Mouse (Mus musculus): ENCODE data around the gene Gm28729. TPM values are rescaled to one million over a fixed set of nuclear protein-coding genes. Genes with fewer than 3 reads are reported as not detected.
"Not testable (repeated sequence)": the region's sequence is repeated elsewhere in the genome, so short reads cannot be mapped to it uniquely, and the experiment has no call there.

The Gm28729 gene
- polyA plus RNA-seq, 1 experiment from 2014 or later, result not detected

DNA sequence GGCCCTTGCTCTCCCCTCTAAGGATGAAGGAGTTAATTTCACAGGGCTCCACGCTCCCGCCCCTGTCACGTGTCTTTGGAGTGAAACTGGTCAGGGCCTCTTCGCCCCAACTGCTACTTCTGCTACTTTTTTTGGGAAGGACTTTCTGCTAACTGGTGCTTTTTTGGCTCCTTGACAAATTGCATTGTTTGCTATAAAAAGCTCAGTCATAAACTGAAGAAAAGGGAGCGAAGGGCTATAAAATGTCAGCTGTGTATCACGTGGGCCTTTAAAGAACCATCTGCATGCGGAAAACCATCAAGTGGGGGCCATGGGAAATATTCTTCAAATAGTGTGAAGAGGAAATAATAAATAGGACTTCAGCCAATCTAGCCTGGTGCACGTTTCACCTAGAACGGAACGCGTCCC lies 5.6 kb upstream of the Gm28729 start:
- Histone ChIP-seq H3K4me2 (replicated peaks; ENCODE audit: low read depth, low read length) (peak overlapping the region; percentile 30; the same call in 1 of the 2 replicates), H3K4me1 (ENCODE audit: insufficient read depth, low read length) (peaks cover 7% of the 10 kb centered on the region; the same call in 1 of the 2 replicates), H3K9ac (replicated peaks; ENCODE audit: low read length) (no peak overlapping the region), H3K27ac (ENCODE audit: low read length) (no peak overlapping the region), H3K27me3 (ENCODE audit: insufficient read depth, low read length) (no peaks in the 10 kb centered on the region), H3K4me3 (ENCODE audit: low read length) (no peak overlapping the region), H3K9me3 (ENCODE audit: low read length) (no peaks in the 10 kb centered on the region), H3K36me3 (ENCODE audit: insufficient read depth, low read length) (no peaks in the 10 kb centered on the region)
- 36% methylated on average over 11 of the region's 11 CpGs for WGBS
- ATAC-seq (ENCODE audit: low FRiP score, low TSS enrichment), result peak; percentile 72

DNA sequence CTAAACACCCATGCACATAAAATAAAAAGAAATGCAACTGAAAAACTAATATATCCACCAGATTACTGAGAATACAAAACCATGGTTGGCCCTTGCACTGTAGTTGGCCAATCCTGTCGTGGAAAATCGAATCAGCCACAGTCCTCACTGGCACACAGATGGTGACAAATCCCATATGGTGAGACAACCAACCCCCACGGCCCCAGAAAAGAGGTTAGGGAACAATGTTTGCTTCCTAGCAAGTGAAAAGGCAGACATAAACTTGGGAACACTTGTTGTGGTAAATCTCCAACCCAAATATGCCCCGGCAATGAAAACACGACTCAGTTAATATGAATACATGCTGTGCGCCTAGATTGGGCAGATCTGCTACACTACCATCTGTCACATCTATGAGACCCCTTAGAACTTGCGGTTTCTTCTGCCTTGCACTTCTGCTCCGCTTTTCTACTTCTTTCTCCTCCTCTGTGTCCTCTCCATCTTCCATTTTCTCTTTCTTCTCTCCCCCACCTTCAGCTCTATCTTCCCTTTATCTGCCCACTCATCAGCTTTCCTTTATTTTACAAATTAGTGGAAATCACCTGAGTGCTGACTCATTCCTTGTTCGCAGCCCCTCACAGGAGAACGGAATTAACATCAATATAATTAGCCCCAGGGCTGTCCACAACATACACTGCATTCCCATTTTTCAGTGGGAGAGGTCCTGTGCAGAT lies 5.1 kb upstream of the Gm28729 start:
- Histone ChIP-seq H3K9ac (replicated peaks; ENCODE audit: low read length) (no peak overlapping the region), H3K4me3 (ENCODE audit: low read length) (no peak overlapping the region), H3K4me2 (replicated peaks; ENCODE audit: low read depth, low read length) (0 out of 2 replicates have a peak overlapping the region, but pooled peaks have one; percentile 30), H3K27me3 (ENCODE audit: insufficient read depth, low read length) (no peaks in the 10 kb centered on the region), H3K4me1 (ENCODE audit: insufficient read depth, low read length) (peaks cover 10% of the 10 kb centered on the region; the same call in 1 of the 2 replicates), H3K9me3 (ENCODE audit: low read length) (no peaks in the 10 kb centered on the region), H3K36me3 (ENCODE audit: insufficient read depth, low read length) (no peaks in the 10 kb centered on the region), H3K27ac (ENCODE audit: low read length) (no peak overlapping the region)
- 62% methylated on average over 10 of the region's 10 CpGs for WGBS
- ATAC-seq (ENCODE audit: low FRiP score, low TSS enrichment), result no peak

DNA sequence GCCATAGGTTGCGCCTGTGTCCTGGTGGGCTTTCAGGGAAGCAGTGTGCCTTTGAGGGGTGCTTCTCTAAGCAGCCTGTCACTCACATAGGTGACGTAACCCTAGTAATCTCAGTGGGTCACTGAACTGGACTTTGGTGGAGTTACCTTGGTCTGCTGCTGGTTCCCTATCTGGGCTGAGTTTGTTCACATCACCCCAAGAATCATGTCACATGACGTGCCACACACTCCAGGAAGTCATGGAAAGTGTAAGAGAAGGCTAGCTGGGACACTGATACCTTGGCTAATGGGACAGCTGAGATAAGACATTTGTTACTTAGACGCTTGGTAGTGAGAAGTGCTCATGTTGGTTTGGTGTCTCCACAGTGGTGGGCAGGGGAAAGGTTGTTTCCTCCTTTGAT lies 947 bp upstream of the Gm28729 start:
- Histone ChIP-seq H3K9me3 (ENCODE audit: low read length) (no peaks in the 10 kb centered on the region), H3K4me2 (replicated peaks; ENCODE audit: low read depth, low read length) (no peak overlapping the region), H3K27ac (ENCODE audit: low read length) (no peak overlapping the region), H3K27me3 (ENCODE audit: insufficient read depth, low read length) (no peaks in the 10 kb centered on the region), H3K36me3 (ENCODE audit: insufficient read depth, low read length) (no peaks in the 10 kb centered on the region), H3K9ac (replicated peaks; ENCODE audit: low read length) (no peak overlapping the region), H3K4me3 (ENCODE audit: low read length) (no peak overlapping the region), H3K4me1 (ENCODE audit: insufficient read depth, low read length) (peaks cover 7% of the 10 kb centered on the region; the same call in 1 of the 2 replicates)
- 82% methylated on average over 4 of the region's 4 CpGs for WGBS
- no peak for ATAC-seq (ENCODE audit: low FRiP score, low TSS enrichment)

DNA sequence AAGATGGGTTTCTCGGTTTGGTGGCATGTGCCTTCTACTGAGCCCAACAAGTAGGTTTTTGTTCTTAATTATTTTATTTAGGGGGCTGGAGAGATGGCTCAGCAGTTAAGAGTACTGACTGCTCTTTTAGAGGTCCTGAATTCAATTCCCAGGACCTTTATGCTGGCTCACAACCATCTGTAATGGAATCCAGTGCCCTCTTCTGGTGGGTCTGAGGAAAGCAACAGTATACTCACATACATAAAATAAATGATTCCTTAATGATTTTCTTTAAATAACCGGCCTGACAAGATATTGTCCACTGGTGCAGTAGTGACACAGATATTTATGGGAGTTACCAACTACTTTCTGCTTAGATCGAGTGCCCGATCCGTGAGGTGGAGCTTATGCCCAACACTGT lies 1.9 kb downstream of the Gm28729 start:
- 89% methylated on average over 5 of the region's 5 CpGs for WGBS
- H3K4me2 ChIP-seq (replicated peaks; ENCODE audit: low read depth, low read length), result no peak overlapping the region
- H3K9me3 ChIP-seq (ENCODE audit: low read length), result no peaks in the 10 kb centered on the region
- 0 out of 2 replicates have a peak, but pooled peaks cover 4% of the 10 kb centered on the region for H3K4me1 ChIP-seq (ENCODE audit: insufficient read depth, low read length)
- H3K9ac ChIP-seq (replicated peaks; ENCODE audit: low read length), result no peak overlapping the region
- no peak overlapping the region for H3K4me3 ChIP-seq (ENCODE audit: low read length)
- H3K27ac ChIP-seq (ENCODE audit: low read length), result no peak overlapping the region
- no peaks in the 10 kb centered on the region for H3K36me3 ChIP-seq (ENCODE audit: insufficient read depth, low read length)
- H3K27me3 ChIP-seq (ENCODE audit: insufficient read depth, low read length), result no peaks in the 10 kb centered on the region
- no peak for ATAC-seq (ENCODE audit: low FRiP score, low TSS enrichment)

DNA sequence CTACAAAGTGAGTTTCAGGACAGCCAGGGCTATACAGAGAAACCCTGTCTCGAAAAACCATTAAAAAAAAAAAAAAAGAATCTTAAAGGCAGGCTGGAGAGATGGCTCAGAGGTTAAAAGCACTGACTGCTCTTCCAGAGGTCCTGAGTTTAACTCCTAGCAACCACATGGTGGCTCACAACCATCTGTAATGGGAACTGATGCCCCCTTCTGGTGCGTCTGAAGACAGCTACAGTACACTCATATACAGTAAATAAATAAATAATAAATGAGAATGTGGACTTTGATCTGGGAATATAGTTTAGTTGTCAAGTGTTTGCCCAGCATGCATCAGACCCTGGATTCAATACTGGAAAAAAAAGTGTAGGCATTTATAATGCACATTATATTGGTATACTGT lies 3.5 kb downstream of the Gm28729 start:
- 94% methylated on average over 2 of the region's 2 CpGs for WGBS
- not testable (repeated sequence) for ATAC-seq (ENCODE audit: low FRiP score, low TSS enrichment); H3K4me2 ChIP-seq (replicated peaks; ENCODE audit: low read depth, low read length)

DNA sequence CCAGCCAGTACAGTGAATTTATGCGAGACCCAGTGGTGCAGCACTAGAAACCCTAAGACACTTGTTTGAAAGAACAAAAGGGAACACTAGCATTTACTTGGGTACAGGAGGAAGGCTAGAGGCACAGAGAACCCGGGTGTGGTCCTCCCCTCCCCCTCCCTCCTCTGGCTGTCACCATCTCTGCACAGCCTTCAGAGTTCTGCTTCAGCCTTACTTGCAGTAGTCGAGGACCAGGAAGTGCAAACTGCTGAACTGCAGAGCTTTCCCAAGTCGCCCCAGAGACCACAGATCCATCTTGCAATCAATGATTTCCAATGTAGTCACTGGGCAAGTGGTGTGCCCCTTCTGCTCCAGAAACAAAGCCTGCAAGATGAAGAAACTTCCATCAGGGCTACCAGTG lies 7.6 kb downstream of the Gm28729 start:
- Histone ChIP-seq H3K36me3 (ENCODE audit: insufficient read depth, low read length) (no peaks in the 10 kb centered on the region), H3K4me1 (ENCODE audit: insufficient read depth, low read length) (no peaks in the 10 kb centered on the region), H3K9ac (replicated peaks; ENCODE audit: low read length) (no peak overlapping the region), H3K9me3 (ENCODE audit: low read length) (no peaks in the 10 kb centered on the region), H3K27ac (ENCODE audit: low read length) (no peak overlapping the region), H3K4me2 (replicated peaks; ENCODE audit: low read depth, low read length) (no peak overlapping the region), H3K4me3 (ENCODE audit: low read length) (no peak overlapping the region), H3K27me3 (ENCODE audit: insufficient read depth, low read length) (no peaks in the 10 kb centered on the region)
- ATAC-seq (ENCODE audit: low FRiP score, low TSS enrichment), result no peak
- 30% methylated on average over 4 of the region's 4 CpGs for WGBS

More for the DNA sequence above, 3.5 kb downstream of the Gm28729 start:
- not testable (repeated sequence) for H3K36me3 ChIP-seq (ENCODE audit: insufficient read depth, low read length); H3K9me3 ChIP-seq (ENCODE audit: low read length); H3K4me3 ChIP-seq (ENCODE audit: low read length); H3K27ac ChIP-seq (ENCODE audit: low read length); H3K4me1 ChIP-seq (ENCODE audit: insufficient read depth, low read length); H3K27me3 ChIP-seq (ENCODE audit: insufficient read depth, low read length); H3K9ac ChIP-seq (replicated peaks; ENCODE audit: low read length)

DNA sequence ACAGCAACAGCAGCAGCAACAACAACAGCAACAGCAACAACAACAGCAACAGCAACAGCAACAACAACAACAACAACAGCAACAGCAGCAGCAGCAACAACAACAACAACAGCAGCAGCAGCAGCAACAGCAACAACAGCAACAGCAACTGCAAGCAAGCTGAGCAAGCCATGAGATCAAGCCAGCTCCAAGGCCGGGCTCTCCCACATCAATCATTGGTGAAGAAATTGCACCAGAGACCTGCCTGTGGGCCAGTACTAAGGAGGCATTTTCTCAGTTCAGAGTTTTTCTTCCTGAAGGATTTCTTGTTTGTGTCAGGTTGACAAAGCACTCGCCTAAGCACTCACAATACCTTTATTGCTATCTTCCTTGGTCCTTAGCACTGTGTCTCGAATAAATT lies 8.3 kb downstream of the Gm28729 start:
- Histone ChIP-seq H3K9me3 (ENCODE audit: low read length) (no peaks in the 10 kb centered on the region), H3K36me3 (ENCODE audit: insufficient read depth, low read length) (no peaks in the 10 kb centered on the region), H3K4me3 (ENCODE audit: low read length) (no peak overlapping the region), H3K4me1 (ENCODE audit: insufficient read depth, low read length) (no peaks in the 10 kb centered on the region), H3K9ac (replicated peaks; ENCODE audit: low read length) (no peak overlapping the region), H3K4me2 (replicated peaks; ENCODE audit: low read depth, low read length) (no peak overlapping the region), H3K27me3 (ENCODE audit: insufficient read depth, low read length) (no peaks in the 10 kb centered on the region), H3K27ac (ENCODE audit: low read length) (no peak overlapping the region)
- WGBS, result 48% methylated on average over 3 of the region's 3 CpGs
- ATAC-seq (ENCODE audit: low FRiP score, low TSS enrichment), result no peak

DNA sequence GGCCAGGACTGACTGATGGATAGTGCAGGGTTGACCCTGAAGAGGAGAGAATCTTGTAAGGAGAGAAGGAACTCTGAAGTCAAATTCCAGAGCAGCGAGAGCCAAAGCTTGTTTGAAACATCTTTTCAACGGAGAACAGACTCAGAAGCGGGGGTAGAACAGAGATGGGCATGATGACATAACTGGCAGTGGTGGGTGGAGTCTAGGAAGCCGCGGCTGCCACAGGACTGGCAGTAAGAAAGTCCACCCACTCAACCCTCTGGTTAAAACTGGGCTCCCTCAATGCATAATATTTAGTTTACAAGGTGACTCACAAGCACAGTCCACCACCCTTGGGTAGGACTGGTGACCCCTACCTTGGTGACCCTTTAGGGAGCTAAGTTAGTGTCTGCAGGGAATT lies 9.3 kb downstream of the Gm28729 start:
- no peaks in the 10 kb centered on the region for H3K27me3 ChIP-seq (ENCODE audit: insufficient read depth, low read length)
- H3K36me3 ChIP-seq (ENCODE audit: insufficient read depth, low read length), result no peaks in the 10 kb centered on the region
- H3K27ac ChIP-seq (ENCODE audit: low read length), result no peak overlapping the region
- ATAC-seq (ENCODE audit: low FRiP score, low TSS enrichment), result no peak
- no peak overlapping the region for H3K4me3 ChIP-seq (ENCODE audit: low read length)
- no peaks in the 10 kb centered on the region for H3K4me1 ChIP-seq (ENCODE audit: insufficient read depth, low read length)
- no peaks in the 10 kb centered on the region for H3K9me3 ChIP-seq (ENCODE audit: low read length)
- no peak overlapping the region for H3K9ac ChIP-seq (replicated peaks; ENCODE audit: low read length)
- H3K4me2 ChIP-seq (replicated peaks; ENCODE audit: low read depth, low read length), result no peak overlapping the region
- WGBS, result 85% methylated on average over 5 of the region's 5 CpGs

DNA sequence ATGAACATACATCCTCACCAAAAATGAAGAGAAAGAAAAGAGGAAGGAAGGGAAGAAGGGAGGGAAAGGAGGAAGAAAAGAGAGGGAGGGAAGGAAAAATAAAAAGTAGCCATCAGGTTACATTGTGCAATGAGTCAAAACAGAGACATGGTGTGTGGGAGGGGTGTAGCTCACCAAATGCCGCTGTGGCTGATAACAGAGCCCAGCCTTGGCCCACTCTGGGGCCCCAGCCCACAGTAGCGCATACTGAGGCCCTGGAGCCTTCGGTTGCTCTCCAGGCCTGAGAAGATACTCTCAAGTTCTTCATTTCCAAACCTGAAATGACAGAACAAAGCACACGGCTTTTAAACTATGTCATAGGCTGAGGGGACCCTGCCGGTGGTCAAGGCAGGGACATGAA lies 10.8 kb downstream of the Gm28729 start:
- H3K9me3 ChIP-seq (ENCODE audit: low read length), result no peaks in the 10 kb centered on the region
- 52% methylated on average over 5 of the region's 5 CpGs for WGBS
- no peak overlapping the region for H3K27ac ChIP-seq (ENCODE audit: low read length)
- H3K36me3 ChIP-seq (ENCODE audit: insufficient read depth, low read length), result no peaks in the 10 kb centered on the region
- no peaks in the 10 kb centered on the region for H3K27me3 ChIP-seq (ENCODE audit: insufficient read depth, low read length)
- H3K4me1 ChIP-seq (ENCODE audit: insufficient read depth, low read length), result no peaks in the 10 kb centered on the region
- no peak for ATAC-seq (ENCODE audit: low FRiP score, low TSS enrichment)
- no peak overlapping the region for H3K4me2 ChIP-seq (replicated peaks; ENCODE audit: low read depth, low read length)
- no peak overlapping the region for H3K9ac ChIP-seq (replicated peaks; ENCODE audit: low read length)
- H3K4me3 ChIP-seq (ENCODE audit: low read length), result no peak overlapping the region

DNA sequence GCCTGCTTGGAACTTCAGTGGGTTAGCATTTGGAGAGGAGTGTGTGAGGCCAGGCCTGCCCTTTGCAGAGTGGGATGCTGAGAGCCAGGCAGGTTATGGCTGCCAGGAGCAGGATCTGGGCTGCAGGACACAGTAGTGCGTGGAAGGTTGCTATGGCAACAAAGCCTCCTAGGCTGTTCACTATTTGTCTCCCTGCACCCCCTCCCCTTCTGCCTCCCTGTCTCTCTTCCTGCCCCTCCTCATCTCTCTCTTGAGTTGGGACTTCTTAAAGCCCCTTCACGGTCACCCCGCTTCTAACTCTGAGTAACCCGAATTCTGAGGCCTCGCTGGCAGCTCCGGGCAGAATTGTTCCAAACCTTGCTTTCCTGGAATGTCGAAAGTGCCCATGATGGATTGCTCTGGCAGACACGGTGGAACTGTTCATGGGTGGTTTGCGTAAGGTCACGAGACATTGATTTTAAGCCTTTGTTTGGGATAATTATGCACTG lies 19.0 kb downstream of the Gm28729 start:
- Histone ChIP-seq H3K36me3 (ENCODE audit: insufficient read depth, low read length) (no peaks in the 10 kb centered on the region), H3K27ac (ENCODE audit: low read length) (peak overlapping the region; percentile 87), H3K9ac (replicated peaks; ENCODE audit: low read length) (peak overlapping the region; percentile 32; the same call in 1 of the 2 replicates), H3K4me1 (ENCODE audit: insufficient read depth, low read length) (peaks cover 23% of the 10 kb centered on the region), H3K4me2 (replicated peaks; ENCODE audit: low read depth, low read length) (peak overlapping the region; percentile 43), H3K4me3 (ENCODE audit: low read length) (0 out of 2 replicates have a peak overlapping the region, but pooled peaks have one; percentile 14), H3K9me3 (ENCODE audit: low read length) (no peaks in the 10 kb centered on the region), H3K27me3 (ENCODE audit: insufficient read depth, low read length) (no peaks in the 10 kb centered on the region)
- peak; percentile 90 for ATAC-seq (ENCODE audit: low FRiP score, low TSS enrichment)
- WGBS, result 12% methylated on average over 10 of the region's 10 CpGs
